Mouse (Mus musculus): ENCODE data around the gene Uba2. TPM values are rescaled to one million over a fixed set of nuclear protein-coding genes. Genes with fewer than 3 reads are reported as not detected.

Uba2 gene
- polyA plus RNA-seq, 1 experiment from 2014 or later: 296 TPM

- DNase-seq (ENCODE audit: extremely low spot score, low spot score): no peak
- Histone ChIP-seq H3K27ac (no peak overlapping the region), H3K27me3 (ENCODE audit: poor library complexity, severe bottlenecking) (no peaks in the 10 kb centered on the region), H3K4me3 (no peak overlapping the region), H3K36me3 (replicated peaks) (peaks cover 97% of the 10 kb centered on the region), H3K9me3 (no peaks in the 10 kb centered on the region), H3K4me1 (no peaks in the 10 kb centered on the region)
- 98% methylated on average over 3 of the region's 3 CpGs for WGBS
Observed at GRCm38 (mm10) chr7:34157994-34158393, 11.4 kb downstream of the Uba2 start.

GRCm38 (mm10) chr7:34147193-34147592, 22.2 kb downstream of the Uba2 start:
- Histone ChIP-seq H3K4me1 (no peaks in the 10 kb centered on the region), H3K36me3 (replicated peaks) (peaks cover 100% of the 10 kb centered on the region), H3K4me3 (no peak overlapping the region), H3K27me3 (ENCODE audit: poor library complexity, severe bottlenecking) (no peaks in the 10 kb centered on the region), H3K27ac (no peak overlapping the region), H3K9me3 (peaks cover 6% of the 10 kb centered on the region; the same call in 1 of the 2 replicates)
- DNase-seq (ENCODE audit: extremely low spot score, low spot score): no peak
- WGBS: 88% methylated on average over 4 of the region's 4 CpGs

GRCm38 (mm10) chr7:34141123-34141522, 28.3 kb downstream of the Uba2 start:
- 96% methylated on average over 13 of the region's 13 CpGs for WGBS
- H3K36me3 ChIP-seq (replicated peaks): peaks cover 69% of the 10 kb centered on the region
- no peak overlapping the region for H3K27ac ChIP-seq
- no peaks in the 10 kb centered on the region for H3K27me3 ChIP-seq (ENCODE audit: poor library complexity, severe bottlenecking)
- no peak overlapping the region for H3K4me3 ChIP-seq
- DNase-seq (ENCODE audit: extremely low spot score, low spot score): no peak
- no peaks in the 10 kb centered on the region for H3K9me3 ChIP-seq
- H3K4me1 ChIP-seq: no peaks in the 10 kb centered on the region

GRCm38 (mm10) chr7:34139493-34139892, 29.9 kb downstream of the Uba2 start:
- no peaks in the 10 kb centered on the region for H3K27me3 ChIP-seq (ENCODE audit: poor library complexity, severe bottlenecking)
- no peaks in the 10 kb centered on the region for H3K4me1 ChIP-seq
- peaks cover 52% of the 10 kb centered on the region for H3K36me3 ChIP-seq (replicated peaks)
- 90% methylated on average over 6 of the region's 6 CpGs for WGBS
- DNase-seq (ENCODE audit: extremely low spot score, low spot score): no peak
- H3K27ac ChIP-seq: no peak overlapping the region
- no peak overlapping the region for H3K4me3 ChIP-seq
- no peaks in the 10 kb centered on the region for H3K9me3 ChIP-seq

- Histone ChIP-seq H3K4me1 (peaks cover 37% of the 10 kb centered on the region), H3K27me3 (ENCODE audit: poor library complexity, severe bottlenecking) (no peaks in the 10 kb centered on the region), H3K36me3 (replicated peaks) (peaks cover 8% of the 10 kb centered on the region), H3K27ac (0 out of 2 replicates have a peak overlapping the region, but pooled peaks have one; percentile 95), H3K4me3 (no peak overlapping the region), H3K9me3 (no peaks in the 10 kb centered on the region)
- DNase-seq (ENCODE audit: extremely low spot score, low spot score): no peak
- WGBS: 89% methylated on average over 2 of the region's 2 CpGs
Observed at GRCm38 (mm10) chr7:34134336-34134735, 35.1 kb downstream of the Uba2 start.

GRCm38 (mm10) chr7:34133117-34133762, 36.2 kb downstream of the Uba2 start, which contains the start of gene Wtip:
TSS of gene Wtip (minus strand) at chr7:34133268.
- DNase-seq (ENCODE audit: extremely low spot score, low spot score): peak; percentile 85
- Histone ChIP-seq H3K4me1 (peaks cover 37% of the 10 kb centered on the region), H3K27me3 (ENCODE audit: poor library complexity, severe bottlenecking) (no peaks in the 10 kb centered on the region), H3K27ac (peak within 1 kb of the TSS; percentile 95), H3K4me3 (peak within 1 kb of the TSS; percentile 79), H3K36me3 (replicated peaks) (peaks cover 15% of the 10 kb centered on the region), H3K9me3 (no peaks in the 10 kb centered on the region)
- 2% methylated on average over 54 of the region's 65 CpGs for WGBS

GRCm38 (mm10) chr7:34132355-34133079, 36.9 kb downstream of the Uba2 start:
- peak; percentile 51 for DNase-seq (ENCODE audit: extremely low spot score, low spot score)
- H3K4me3 ChIP-seq: peak overlapping the region; percentile 79
- H3K27ac ChIP-seq: peak overlapping the region; percentile 95
- no peaks in the 10 kb centered on the region for H3K27me3 ChIP-seq (ENCODE audit: poor library complexity, severe bottlenecking)
- 5% methylated on average over 105 of the region's 116 CpGs for WGBS
- H3K9me3 ChIP-seq: peaks cover 4% of the 10 kb centered on the region; the same call in 1 of the 2 replicates
- peaks cover 37% of the 10 kb centered on the region for H3K4me1 ChIP-seq
- H3K36me3 ChIP-seq (replicated peaks): peaks cover 22% of the 10 kb centered on the region

GRCm38 (mm10) chr7:34131959-34132354, 37.4 kb downstream of the Uba2 start:
- H3K36me3 ChIP-seq (replicated peaks): peaks cover 28% of the 10 kb centered on the region
- peak overlapping the region; percentile 95 for H3K27ac ChIP-seq
- 22% methylated on average over 3 of the region's 3 CpGs for WGBS
- H3K27me3 ChIP-seq (ENCODE audit: poor library complexity, severe bottlenecking): no peaks in the 10 kb centered on the region
- H3K4me3 ChIP-seq: peak overlapping the region; percentile 79
- DNase-seq (ENCODE audit: extremely low spot score, low spot score): no peak
- H3K9me3 ChIP-seq: peaks cover 10% of the 10 kb centered on the region; the same call in 1 of the 2 replicates
- peaks cover 37% of the 10 kb centered on the region for H3K4me1 ChIP-seq

- no peaks in the 10 kb centered on the region for H3K27me3 ChIP-seq (ENCODE audit: poor library complexity, severe bottlenecking)
- H3K9me3 ChIP-seq: peaks cover 18% of the 10 kb centered on the region; the same call in 1 of the 2 replicates
- H3K27ac ChIP-seq: no peak overlapping the region
- peak overlapping the region; percentile 79; the same call in 1 of the 2 replicates for H3K4me3 ChIP-seq
- no peak for DNase-seq (ENCODE audit: extremely low spot score, low spot score)
- peaks cover 37% of the 10 kb centered on the region for H3K4me1 ChIP-seq
- WGBS: 84% methylated on average over 3 of the region's 3 CpGs
- H3K36me3 ChIP-seq (replicated peaks): peaks cover 36% of the 10 kb centered on the region
Observed at GRCm38 (mm10) chr7:34131118-34131517, 38.3 kb downstream of the Uba2 start.

GRCm38 (mm10) chr7:34126291-34126690, 43.1 kb downstream of the Uba2 start:
- WGBS: 84% methylated on average over 3 of the region's 3 CpGs
- H3K36me3 ChIP-seq (replicated peaks): peaks cover 65% of the 10 kb centered on the region

GRCm38 (mm10) chr7:34125346-34125745, 44.1 kb downstream of the Uba2 start:
- Histone ChIP-seq H3K4me1 (peaks cover under 1% of the 10 kb centered on the region; the same call in 1 of the 2 replicates), H3K27ac (no peak overlapping the region), H3K9me3 (peaks cover 18% of the 10 kb centered on the region; the same call in 1 of the 2 replicates), H3K4me3 (no peak overlapping the region), H3K36me3 (replicated peaks) (peaks cover 68% of the 10 kb centered on the region), H3K27me3 (ENCODE audit: poor library complexity, severe bottlenecking) (no peaks in the 10 kb centered on the region)
- 96% methylated on average over 9 of the region's 9 CpGs for WGBS
- DNase-seq (ENCODE audit: extremely low spot score, low spot score): no peak

More at GRCm38 (mm10) chr7:34126291-34126690, 43.1 kb downstream of the Uba2 start:
- Histone ChIP-seq H3K27ac (no peak overlapping the region), H3K9me3 (peaks cover 18% of the 10 kb centered on the region; the same call in 1 of the 2 replicates), H3K4me1 (peaks cover 10% of the 10 kb centered on the region), H3K27me3 (ENCODE audit: poor library complexity, severe bottlenecking) (no peaks in the 10 kb centered on the region), H3K4me3 (no peak overlapping the region)
- no peak for DNase-seq (ENCODE audit: extremely low spot score, low spot score)

- WGBS: 95% methylated on average over 6 of the region's 6 CpGs
- Histone ChIP-seq H3K9me3 (peaks cover 18% of the 10 kb centered on the region; the same call in 1 of the 2 replicates), H3K36me3 (replicated peaks) (peaks cover 76% of the 10 kb centered on the region), H3K27ac (no peak overlapping the region), H3K4me3 (no peak overlapping the region), H3K4me1 (no peaks in the 10 kb centered on the region), H3K27me3 (ENCODE audit: poor library complexity, severe bottlenecking) (no peaks in the 10 kb centered on the region)
- no peak for DNase-seq (ENCODE audit: extremely low spot score, low spot score)
Observed at GRCm38 (mm10) chr7:34122987-34123720, 46.2 kb downstream of the Uba2 start.
